Mouse (Mus musculus): ENCODE data around the gene Dtx3l. TPM values are rescaled to one million over a fixed set of nuclear protein-coding genes. Genes with fewer than 3 reads are reported as not detected.
A peak's percentile ranks its signal among the peaks of the same experiment; 100 is the strongest.
"Not testable (repeated sequence)": the region's sequence is repeated elsewhere in the genome, so short reads cannot be mapped to it uniquely, and the experiment has no call there.

Dtx3l gene
- polyA plus RNA-seq (2015; fragmentation: Nextera tagmentation; extraction: Ambion mirVana), result 4.9 TPM in 2 replicates

DNA sequence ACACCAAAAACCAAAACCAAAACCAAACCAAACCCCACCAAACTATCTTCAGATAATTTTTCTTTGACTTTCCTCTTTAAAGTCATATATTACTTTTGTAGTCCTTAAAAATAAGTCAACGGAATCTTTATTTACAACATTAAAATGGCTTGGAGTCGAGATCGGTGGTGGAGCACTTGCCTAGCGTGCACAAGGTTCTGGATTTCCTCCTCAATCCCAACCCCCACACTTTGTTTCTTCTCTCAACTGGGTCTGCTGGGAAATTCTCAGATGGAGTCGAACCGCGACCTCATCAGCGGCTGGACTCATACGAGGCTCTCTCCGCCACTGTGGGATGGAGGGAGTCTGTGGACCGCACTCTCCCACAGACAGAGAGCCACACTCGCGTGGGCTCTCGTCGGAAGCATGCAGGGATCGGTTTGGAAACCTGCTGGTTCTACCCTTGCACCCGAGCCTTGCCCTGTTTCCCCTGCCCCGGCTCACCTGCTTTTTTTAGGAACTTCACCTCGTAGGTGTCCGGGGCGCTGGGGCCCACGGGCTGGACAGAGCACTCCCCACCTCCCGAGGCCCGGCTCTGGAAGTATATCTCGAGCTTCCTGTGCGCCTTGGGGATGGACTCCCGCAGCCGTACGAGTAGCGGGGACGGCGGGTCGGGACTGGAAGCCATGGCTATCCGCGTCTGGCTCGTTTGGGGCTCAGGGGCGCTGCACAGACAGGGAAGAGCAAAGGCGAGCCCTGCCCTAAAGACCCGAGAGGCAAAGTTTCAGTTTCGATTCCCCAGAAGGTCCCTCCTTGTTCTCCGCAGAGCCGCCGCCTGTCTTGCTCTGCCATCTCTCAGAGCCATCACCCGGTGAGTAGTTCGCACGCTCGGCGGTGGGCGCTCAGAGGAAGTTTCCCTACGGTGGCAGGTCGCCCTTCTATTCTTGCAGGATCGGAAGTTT is at the start of gene Dtx3l, which contains the start of gene Parp9:
Dtx3l (minus strand) TSS at position 941 of the 941 bp plus-strand sequence.
Parp9 (plus strand) TSS at position 260 of the 941 bp plus-strand sequence.
- peak within 1 kb of the TSS; percentile 78 for H3K4me3 ChIP-seq (replicated peaks)
- peak; percentile 79 for ATAC-seq (ENCODE audit: insufficient read depth)
- no peaks in the 10 kb centered on the region for H3K9me3 ChIP-seq (replicated peaks)
- WGBS (ENCODE audit: insufficient replicate concordance), result under 1% methylated on average over 52 of the region's 52 CpGs
- peaks cover 25% of the 10 kb centered on the region for H3K36me3 ChIP-seq (replicated peaks)
- no peaks in the 10 kb centered on the region for H3K27me3 ChIP-seq
- H3K4me2 ChIP-seq, result peak within 1 kb of the TSS; percentile 93
- H3K27ac ChIP-seq (replicated peaks), result peak within 1 kb of the TSS; percentile 73
- peaks cover 26% of the 10 kb centered on the region for H3K4me1 ChIP-seq (replicated peaks)
- H3K9ac ChIP-seq, result peak within 1 kb of the TSS; percentile 82

GRCm38 (mm10) chr16:35987930-35988329 is 49.0 kb upstream of the Dtx3l start:
- Histone ChIP-seq H3K4me2 (no peak overlapping the region), H3K36me3 (replicated peaks) (no peaks in the 10 kb centered on the region), H3K27me3 (no peaks in the 10 kb centered on the region), H3K27ac (replicated peaks) (no peak overlapping the region), H3K4me1 (replicated peaks) (peaks cover 31% of the 10 kb centered on the region), H3K9ac (no peak overlapping the region), H3K4me3 (replicated peaks) (no peak overlapping the region), H3K9me3 (replicated peaks) (no peaks in the 10 kb centered on the region)
- no peak for ATAC-seq (ENCODE audit: insufficient read depth)
- WGBS (ENCODE audit: insufficient replicate concordance), result 58% methylated on average over 1 of the region's 1 CpGs

DNA sequence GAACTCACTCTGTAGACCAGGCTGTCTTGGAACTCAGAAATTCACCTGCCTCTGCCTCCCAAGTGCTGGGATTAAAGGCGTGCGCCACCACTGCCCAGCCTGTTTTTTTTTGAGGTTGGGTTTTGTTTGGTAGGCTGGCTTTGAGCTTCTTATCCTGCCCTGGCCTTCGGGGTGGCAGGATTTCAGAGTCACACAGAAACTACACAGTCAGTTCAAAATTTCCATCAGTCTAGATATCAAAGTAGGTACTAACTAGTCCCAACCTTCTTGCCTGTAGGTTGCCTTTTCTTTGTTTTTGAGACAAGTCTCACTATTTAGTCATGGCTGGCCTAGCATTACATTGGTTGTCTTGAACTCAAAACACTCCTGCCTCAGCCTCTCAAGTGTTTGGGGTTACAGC is 45.5 kb upstream of the Dtx3l start:
- H3K36me3 ChIP-seq (replicated peaks), result no peaks in the 10 kb centered on the region
- peak overlapping the region; percentile 100 for H3K27ac ChIP-seq (replicated peaks)
- no peaks in the 10 kb centered on the region for H3K27me3 ChIP-seq
- peak overlapping the region; percentile 84 for H3K4me2 ChIP-seq
- ATAC-seq (ENCODE audit: insufficient read depth), result no peak
- H3K9me3 ChIP-seq (replicated peaks), result peaks cover 3% of the 10 kb centered on the region; the same call in 1 of the 2 replicates
- peaks cover 46% of the 10 kb centered on the region for H3K4me1 ChIP-seq (replicated peaks)
- H3K4me3 ChIP-seq (replicated peaks), result peak overlapping the region; percentile 88
- 9% methylated on average over 3 of the region's 3 CpGs for WGBS (ENCODE audit: insufficient replicate concordance)
- peak overlapping the region; percentile 98 for H3K9ac ChIP-seq

DNA sequence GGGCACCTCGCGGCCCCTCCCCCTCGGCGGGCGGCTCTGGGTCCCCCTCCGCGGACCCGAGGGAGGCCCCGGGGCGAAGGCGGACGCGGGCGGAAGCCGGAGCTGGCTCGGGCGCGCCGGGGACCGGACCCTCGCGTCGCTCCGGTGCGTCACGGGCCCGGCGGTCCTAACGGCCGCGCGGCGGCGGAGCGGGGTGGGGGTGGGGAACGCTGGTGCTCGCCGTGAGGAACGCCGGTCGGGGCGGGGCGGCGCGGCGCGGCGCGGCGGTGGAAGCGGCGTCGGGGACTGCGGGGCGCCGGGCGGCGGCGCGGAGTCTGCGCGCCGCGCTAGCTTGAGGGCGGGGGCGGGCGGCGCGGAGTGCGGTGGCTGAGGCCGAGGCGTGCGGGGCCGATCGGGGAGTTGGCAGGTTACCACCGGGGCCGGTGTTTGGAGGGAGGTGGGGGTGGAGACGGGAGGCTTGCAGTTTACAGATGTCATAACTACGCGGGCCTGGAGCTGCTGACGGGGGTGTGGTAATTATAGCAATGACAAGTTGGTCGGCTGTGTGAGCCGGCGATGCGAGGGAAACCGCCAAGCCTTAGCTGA is 44.7 kb upstream of the Dtx3l start:
- H3K9ac ChIP-seq, result peak overlapping the region; percentile 98
- ATAC-seq (ENCODE audit: insufficient read depth), result peak; percentile 74
- whole genome bisulfite sequencing (ENCODE audit: insufficient replicate concordance), result under 1% methylated on average over 70 of the region's 86 CpGs

GRCm38 (mm10) chr16:35982902-35983516 is 44.1 kb upstream of the Dtx3l start:
- peak; percentile 84 for ATAC-seq (ENCODE audit: insufficient read depth)
- Histone ChIP-seq H3K4me1 (replicated peaks) (peaks cover 46% of the 10 kb centered on the region), H3K27ac (replicated peaks) (peak overlapping the region; percentile 100), H3K9me3 (replicated peaks) (peaks cover 3% of the 10 kb centered on the region; the same call in 1 of the 2 replicates), H3K36me3 (replicated peaks) (no peaks in the 10 kb centered on the region), H3K4me2 (peak overlapping the region; percentile 84), H3K27me3 (no peaks in the 10 kb centered on the region), H3K4me3 (replicated peaks) (peak overlapping the region; percentile 88), H3K9ac (peak overlapping the region; percentile 98)
- WGBS (ENCODE audit: insufficient replicate concordance), result under 1% methylated on average over 52 of the region's 54 CpGs

More for the DNA sequence above, 44.7 kb upstream of the Dtx3l start:
- Histone ChIP-seq H3K36me3 (replicated peaks) (no peaks in the 10 kb centered on the region), H3K4me2 (peak overlapping the region; percentile 84), H3K4me1 (replicated peaks) (peaks cover 46% of the 10 kb centered on the region), H3K27ac (replicated peaks) (peak overlapping the region; percentile 100), H3K27me3 (no peaks in the 10 kb centered on the region), H3K4me3 (replicated peaks) (peak overlapping the region; percentile 88), H3K9me3 (replicated peaks) (peaks cover 3% of the 10 kb centered on the region; the same call in 1 of the 2 replicates)

DNA sequence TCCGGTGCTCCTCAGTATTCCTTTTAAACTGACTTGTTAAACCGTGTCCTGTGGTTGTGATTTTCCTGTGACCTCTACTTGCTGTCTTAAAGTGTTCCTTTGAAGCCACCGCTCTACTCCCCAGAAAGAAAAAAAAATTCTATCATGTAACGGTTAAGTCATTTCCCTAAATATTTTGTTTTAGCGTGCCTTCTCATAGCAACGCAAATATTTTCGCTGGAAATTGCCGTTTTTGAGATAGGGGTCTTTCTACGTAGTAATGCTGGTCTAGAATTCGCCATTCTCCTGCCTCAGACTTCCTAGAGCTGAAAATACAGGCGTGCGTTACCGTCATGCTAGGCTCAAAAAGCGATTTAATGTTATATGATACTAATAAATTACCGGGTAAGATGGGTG is 43.6 kb upstream of the Dtx3l start:
- Histone ChIP-seq H3K27ac (replicated peaks) (peak overlapping the region; percentile 100), H3K36me3 (replicated peaks) (no peaks in the 10 kb centered on the region), H3K4me2 (peak overlapping the region; percentile 84), H3K4me1 (replicated peaks) (peaks cover 42% of the 10 kb centered on the region), H3K9me3 (replicated peaks) (peaks cover 3% of the 10 kb centered on the region; the same call in 1 of the 2 replicates), H3K27me3 (no peaks in the 10 kb centered on the region), H3K4me3 (replicated peaks) (peak overlapping the region; percentile 88), H3K9ac (peak overlapping the region; percentile 98)
- 4% methylated on average over 15 of the region's 15 CpGs for WGBS (ENCODE audit: insufficient replicate concordance)
- no peak for ATAC-seq (ENCODE audit: insufficient read depth)

DNA sequence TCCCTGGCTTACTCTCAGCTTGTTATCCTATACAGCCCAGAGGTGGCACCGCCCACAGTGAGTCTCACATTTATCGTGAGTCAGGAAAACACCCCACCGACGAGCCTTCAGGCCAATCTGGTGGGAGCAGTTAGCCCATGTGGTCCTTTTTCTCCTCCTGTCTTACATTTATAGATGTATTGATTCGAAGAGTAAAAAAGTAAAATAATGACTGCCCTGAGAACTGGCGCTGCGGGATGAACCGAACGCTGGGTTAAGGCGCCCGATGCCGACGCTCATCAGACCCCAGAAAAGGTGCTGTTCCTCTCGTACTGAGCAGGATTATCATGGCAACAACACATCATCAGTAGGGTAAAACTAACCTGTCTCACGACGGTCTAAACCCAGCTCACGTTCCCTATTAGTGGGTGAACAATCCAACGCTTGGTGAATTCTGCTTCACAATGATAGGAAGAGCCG is 42.4 kb upstream of the Dtx3l start:
- Histone ChIP-seq H3K36me3 (replicated peaks) (no peaks in the 10 kb centered on the region), H3K4me3 (replicated peaks) (peak overlapping the region; percentile 0), H3K4me1 (replicated peaks) (peaks cover 36% of the 10 kb centered on the region), H3K9ac (no peak overlapping the region), H3K27ac (replicated peaks) (peak overlapping the region; percentile 100), H3K4me2 (peak overlapping the region; percentile 84), H3K9me3 (replicated peaks) (peaks cover 3% of the 10 kb centered on the region; the same call in 1 of the 2 replicates), H3K27me3 (no peaks in the 10 kb centered on the region)
- peak; percentile 73 for ATAC-seq (ENCODE audit: insufficient read depth)
- WGBS (ENCODE audit: insufficient replicate concordance), result 34% methylated on average over 19 of the region's 19 CpGs

DNA sequence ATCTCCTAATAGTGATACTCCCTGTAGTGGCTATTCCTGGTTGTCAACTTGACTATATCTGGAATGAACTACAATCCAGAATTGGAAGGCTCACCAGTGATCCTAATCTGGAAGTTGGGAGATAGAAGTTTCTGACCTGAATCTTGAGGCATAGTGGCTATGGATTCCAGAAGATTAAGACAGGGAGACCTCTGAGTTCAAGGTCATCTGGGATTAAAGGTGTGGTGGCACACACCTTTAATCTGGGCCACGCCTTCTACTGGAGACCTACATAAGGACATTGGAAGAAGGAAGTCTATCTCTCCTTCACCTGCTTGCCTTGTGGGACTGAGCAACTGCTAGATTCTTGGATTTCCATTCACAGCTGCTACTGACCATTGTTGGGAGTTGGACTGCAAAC is 39.5 kb upstream of the Dtx3l start, which contains the start of gene Kpna1:
Kpna1 (plus strand) TSS at position 301 of the 400 bp plus-strand sequence.
- not testable (repeated sequence) for H3K27me3 ChIP-seq; H3K4me3 ChIP-seq (replicated peaks); ATAC-seq (ENCODE audit: insufficient read depth); H3K9ac ChIP-seq; H3K36me3 ChIP-seq (replicated peaks); H3K27ac ChIP-seq (replicated peaks); H3K4me2 ChIP-seq; H3K9me3 ChIP-seq (replicated peaks)
- H3K4me1 ChIP-seq (replicated peaks), result peaks cover 16% of the 10 kb centered on the region
- WGBS (ENCODE audit: insufficient replicate concordance), result 67% methylated on average over 1 of the region's 1 CpGs

DNA sequence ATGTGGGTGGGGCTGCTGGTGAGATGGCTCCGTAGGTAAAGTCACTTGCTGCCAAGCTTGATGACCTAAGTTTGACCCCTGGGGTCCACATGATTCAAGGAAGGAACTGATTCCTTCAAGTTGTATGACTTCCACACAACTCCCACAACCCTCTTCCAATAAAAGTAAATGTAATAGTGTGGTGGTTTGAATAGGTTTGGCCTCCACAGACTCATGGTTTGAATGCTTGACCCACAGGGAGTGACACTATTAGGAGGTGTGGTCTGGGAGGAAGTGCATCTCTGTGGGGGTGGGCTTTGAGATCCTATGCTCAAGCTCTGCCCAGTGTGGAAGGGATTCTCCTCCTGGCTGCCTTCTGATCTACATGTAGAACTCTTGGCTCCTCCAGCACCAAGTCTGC is 35.1 kb upstream of the Dtx3l start:
- no peaks in the 10 kb centered on the region for H3K9me3 ChIP-seq (replicated peaks)
- WGBS (ENCODE audit: insufficient replicate concordance), result 50% methylated on average over 1 of the region's 1 CpGs
- H3K9ac ChIP-seq, result no peak overlapping the region
- no peaks in the 10 kb centered on the region for H3K4me1 ChIP-seq (replicated peaks)
- H3K4me2 ChIP-seq, result no peak overlapping the region
- H3K4me3 ChIP-seq (replicated peaks), result no peak overlapping the region
- ATAC-seq (ENCODE audit: insufficient read depth), result no peak
- peaks cover 15% of the 10 kb centered on the region for H3K36me3 ChIP-seq (replicated peaks)
- no peaks in the 10 kb centered on the region for H3K27me3 ChIP-seq
- H3K27ac ChIP-seq (replicated peaks), result no peak overlapping the region

DNA sequence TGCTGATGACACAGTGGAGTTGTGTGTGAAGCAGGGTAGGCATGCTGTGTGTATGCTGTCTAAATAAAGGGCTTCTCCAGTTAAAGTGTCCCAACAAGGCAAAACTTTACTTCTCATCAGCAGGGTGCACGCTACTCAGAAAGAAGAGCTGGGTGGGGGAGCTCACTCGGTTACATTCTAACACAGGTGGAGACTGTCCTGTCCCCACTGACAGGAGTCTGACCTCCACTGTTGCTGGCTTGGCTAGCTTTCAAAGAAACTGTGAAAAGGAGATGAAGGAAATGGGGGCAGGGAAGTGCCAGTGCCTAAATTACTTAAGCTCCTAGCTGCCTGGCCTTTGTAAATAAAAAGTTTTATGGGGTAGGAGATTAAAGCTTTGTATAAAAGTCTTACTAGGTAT is 29.2 kb upstream of the Dtx3l start:
- Histone ChIP-seq H3K9ac (no peak overlapping the region), H3K36me3 (replicated peaks) (peaks cover 40% of the 10 kb centered on the region), H3K9me3 (replicated peaks) (no peaks in the 10 kb centered on the region), H3K4me1 (replicated peaks) (no peaks in the 10 kb centered on the region), H3K27me3 (no peaks in the 10 kb centered on the region), H3K27ac (replicated peaks) (no peak overlapping the region), H3K4me2 (no peak overlapping the region), H3K4me3 (replicated peaks) (no peak overlapping the region)
- no peak for ATAC-seq (ENCODE audit: insufficient read depth)
- 67% methylated on average over 2 of the region's 2 CpGs for WGBS (ENCODE audit: insufficient replicate concordance)

Data from liver, embryonic 15.5 days (tissue).